Mouse (Mus musculus): Measurements from ENCODE around the gene S100pbp. TPM values are rescaled to one million over a fixed set of nuclear protein-coding genes. Genes with fewer than 3 reads are reported as not detected.

Gene S100pbp
- total RNA-seq, 2 experiments from 2014 or later, result 22.5 to 24.2 TPM

GRCm38 (mm10) chr4:129220376-129221089 lies 31.0 kb upstream of the S100pbp start:
- no peak for DNase-seq

GRCm38 (mm10) chr4:129219198-129219597 lies 29.7 kb upstream of the S100pbp start:
- no peak for DNase-seq

- no peak for DNase-seq
Observed at GRCm38 (mm10) chr4:129218569-129219175, 29.1 kb upstream of the S100pbp start.

- peak; percentile 37 for DNase-seq
Observed at GRCm38 (mm10) chr4:129212486-129212885, 23.0 kb upstream of the S100pbp start.

- DNase-seq, result peak; percentile 72
Observed at GRCm38 (mm10) chr4:129211461-129211860, 21.9 kb upstream of the S100pbp start.

- DNase-seq, result no peak
Observed at GRCm38 (mm10) chr4:129209504-129209903, 20.0 kb upstream of the S100pbp start.

GRCm38 (mm10) chr4:129206792-129207191 lies 17.3 kb upstream of the S100pbp start:
- no peak for DNase-seq

- DNase-seq, result no peak
Observed at GRCm38 (mm10) chr4:129204655-129205054, 15.1 kb upstream of the S100pbp start.

- no peak for DNase-seq
Observed at GRCm38 (mm10) chr4:129197514-129197913, 8.0 kb upstream of the S100pbp start.

GRCm38 (mm10) chr4:129194280-129194679 lies 4.8 kb upstream of the S100pbp start:
- no peak for DNase-seq

GRCm38 (mm10) chr4:129191691-129192090 lies 2.2 kb upstream of the S100pbp start:
- DNase-seq, result no peak

- DNase-seq, result no peak
Observed at GRCm38 (mm10) chr4:129190538-129190937, 1.0 kb upstream of the S100pbp start.

GRCm38 (mm10) chr4:129188803-129189541 lies 555 bp downstream of the S100pbp start:
- DNase-seq, result no peak

GRCm38 (mm10) chr4:129188041-129188659 lies 1.4 kb downstream of the S100pbp start:
- no peak for DNase-seq

GRCm38 (mm10) chr4:129179560-129179959 lies 10.0 kb downstream of the S100pbp start:
- no peak for DNase-seq

- DNase-seq, result no peak
Observed at GRCm38 (mm10) chr4:129172529-129172928, 17.0 kb downstream of the S100pbp start.

- no peak for DNase-seq
Observed at GRCm38 (mm10) chr4:129161581-129162255, 27.8 kb downstream of the S100pbp start.

- DNase-seq, result no peak
Observed at GRCm38 (mm10) chr4:129161076-129161475, 28.5 kb downstream of the S100pbp start.

- no peak for DNase-seq
Observed at GRCm38 (mm10) chr4:129158549-129158948, 31.0 kb downstream of the S100pbp start.

GRCm38 (mm10) chr4:129157541-129157940 lies 32.0 kb downstream of the S100pbp start:
- DNase-seq, result no peak

- no peak for DNase-seq
Observed at GRCm38 (mm10) chr4:129151276-129151811, 38.2 kb downstream of the S100pbp start.

- no peak for DNase-seq
Observed at GRCm38 (mm10) chr4:129149321-129149720, 40.2 kb downstream of the S100pbp start.

All from heart, postnatal 4 days (tissue).